Mouse (Mus musculus) liver, adult 2 months (tissue): Measurements from ENCODE around the gene Ndufb7. TPM values are rescaled to one million over a fixed set of nuclear protein-coding genes. Genes with fewer than 3 reads are reported as not detected.

Experiments used
- DNase-seq: peaks from one replicate; pipeline ENCODE4 v3.0.0-alpha.2; 2011; ENCODE audit warnings: low read depth, low spot score; ENCODE audit errors: extremely low read depth
- H3K27ac ChIP-seq: fragments of 200-500 bp; replicated peaks from 2 replicates; pipeline ENCODE4 v1.5.1; 2012; ENCODE audit warnings: low read depth, mild to moderate bottlenecking, control low read depth, inconsistent platforms, low read length; ENCODE audit not compliant: insufficient read depth
- H3K27me3 ChIP-seq: fragments of 200-500 bp; 2 replicates; pipeline ENCODE4 v1.6.1; 2012; ENCODE audit warnings: mild to moderate bottlenecking, moderate library complexity, low read length, inconsistent platforms; ENCODE audit not compliant: control insufficient read depth, insufficient read depth
- H3K36me3 ChIP-seq: fragments of 200-500 bp; 2 replicates; pipeline ENCODE4 v1.6.1; 2012; ENCODE audit warnings: low read length, inconsistent platforms; ENCODE audit not compliant: control insufficient read depth, insufficient read depth
- H3K4me1 ChIP-seq: fragments of 200-500 bp; 2 replicates; pipeline ENCODE4 v1.6.1; 2011; ENCODE audit warnings: low read length; ENCODE audit not compliant: control insufficient read depth, insufficient read depth
- H3K4me3 ChIP-seq: fragments of 200-500 bp; 2 replicates; pipeline ENCODE4 v1.5.1; 2011; ENCODE audit warnings: low read depth, mild to moderate bottlenecking, control low read depth, low read length, moderate library complexity; ENCODE audit not compliant: insufficient read depth
- H3K79me2 ChIP-seq: fragments of 200-500 bp; 2 replicates; pipeline ENCODE4 v1.6.1; 2012; ENCODE audit warnings: inconsistent platforms, mild to moderate bottlenecking, low read length, moderate library complexity; ENCODE audit not compliant: control insufficient read depth, insufficient read depth
- H3K9ac ChIP-seq: fragments of 200-500 bp; 2 replicates; pipeline ENCODE4 v1.6.1; 2012; ENCODE audit warnings: low read depth, mild to moderate bottlenecking, control low read depth, inconsistent platforms, low read length
- CTCF ChIP-seq: fragments of 200-500 bp; IDR thresholded peaks from 2 replicates; pipeline ENCODE4 v1.5.1; 2011; ENCODE audit warnings: low read depth, low read length, control low read depth
- POLR2A ChIP-seq: fragments of 200-500 bp; IDR thresholded peaks from 2 replicates; pipeline ENCODE4 v1.6.1; 2011; ENCODE audit warnings: low read length, control low read depth; ENCODE audit not compliant: insufficient read depth; ENCODE audit errors: extremely low read depth
- WGBS: fragments of 180-500 bp; shearing (Covaris S2); methylation state at CpG from one replicate; pipeline ENCODE4 v1.1.7; 2018; 5-methylcytosine and 5-hydroxymethylcytosine counted together
- polyA plus RNA-seq: library from polyadenylated mRNA; depleted of rRNA; stranded (reverse); fragments of >200 nt; gene quantifications from 2 replicates; pipeline ENCODE4 v1.2.3, GENCODE M21; 2012
- total RNA-seq: library from RNA; depleted of rRNA; stranded (reverse); fragments of >200 nt; gene quantifications from 2 replicates; pipeline ENCODE4 v1.2.3, GENCODE M21; 2014

Ndufb7 gene
- total and polyA plus RNA-seq, 2 experiments, result 193 to 297 TPM

DNA sequence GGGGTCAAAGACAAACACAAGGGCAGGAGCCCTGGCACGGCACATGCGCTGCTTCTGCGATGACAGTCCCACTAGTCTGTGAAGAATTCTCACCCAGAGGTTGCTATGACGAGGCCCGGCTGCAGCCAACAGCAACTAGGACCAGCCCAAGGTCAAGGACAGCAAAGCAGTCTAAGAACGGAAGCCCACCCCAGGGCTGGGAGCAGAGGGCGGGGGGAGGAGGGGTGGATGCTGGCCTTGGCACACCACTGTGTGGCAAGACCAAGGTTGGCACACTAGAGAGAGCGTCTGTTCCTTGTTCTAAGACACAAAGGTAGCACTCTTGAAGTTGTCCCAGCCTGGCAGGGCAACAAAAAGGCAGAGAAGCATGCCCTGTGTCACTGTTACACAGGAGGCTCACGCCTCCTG is 10.9 kb downstream of the Ndufb7 start:
- 20% methylated on average over 9 of the region's 9 CpGs for WGBS
- TF ChIP-seq CTCF (no peak), POLR2A (no peak)
- H3K9ac ChIP-seq, result no peak overlapping the region
- no peaks in the 10 kb centered on the region for H3K36me3 ChIP-seq
- H3K27me3 ChIP-seq, result no peaks in the 10 kb centered on the region
- no peak for DNase-seq
- peaks cover 36% of the 10 kb centered on the region for H3K4me1 ChIP-seq
- H3K79me2 ChIP-seq, result peaks cover 54% of the 10 kb centered on the region
- no peak overlapping the region for H3K4me3 ChIP-seq
- H3K27ac ChIP-seq, result no peak overlapping the region

DNA sequence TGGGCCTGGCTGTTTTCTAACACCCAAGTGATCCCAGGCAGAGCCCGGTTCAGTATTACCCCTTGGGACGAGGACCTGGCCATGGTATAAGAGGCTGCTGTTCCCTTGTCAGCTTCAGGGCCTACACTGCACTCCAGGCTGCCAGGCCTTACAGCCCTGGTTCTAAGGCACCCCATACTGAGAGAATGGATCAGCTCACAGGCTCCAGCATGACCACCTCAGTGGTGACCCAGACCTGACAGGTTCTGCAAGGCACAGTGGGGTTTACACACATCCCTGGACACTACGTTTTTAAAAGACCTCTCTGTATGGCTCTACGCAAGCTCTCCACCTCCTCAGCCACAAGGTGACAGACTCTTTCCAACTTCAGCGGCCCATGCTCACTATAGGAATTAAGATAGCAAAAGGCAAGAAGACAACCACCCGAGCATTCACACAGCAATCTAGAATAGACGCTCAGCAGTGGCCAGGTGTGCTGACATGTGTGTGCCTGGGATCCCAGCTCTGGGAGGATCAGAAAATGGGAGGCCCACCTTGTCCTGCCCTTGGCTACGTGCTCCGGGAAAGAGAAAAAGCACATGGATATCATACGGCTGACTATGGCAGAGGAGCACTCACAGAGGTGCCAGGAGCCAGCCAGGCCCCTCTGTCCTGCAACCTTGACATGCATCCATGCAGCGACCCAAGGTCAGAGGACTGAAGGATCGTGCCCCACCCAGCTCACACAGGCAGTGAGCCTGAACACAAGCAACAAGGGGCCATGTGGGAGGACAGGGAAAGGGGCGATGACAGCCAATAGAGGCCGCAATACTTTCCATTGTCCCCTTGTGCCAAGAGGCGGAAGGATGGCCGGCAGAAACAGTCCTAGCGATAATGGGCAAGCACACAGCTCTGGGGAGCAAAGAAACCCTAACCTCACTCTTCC is 11.9 kb downstream of the Ndufb7 start:
- no peak for DNase-seq
- 79% methylated on average over 17 of the region's 17 CpGs for WGBS
- H3K79me2 ChIP-seq, result peaks cover 58% of the 10 kb centered on the region
- no peak overlapping the region for H3K27ac ChIP-seq
- no peak overlapping the region; the same call in 1 of the 2 replicates for H3K9ac ChIP-seq
- no peaks in the 10 kb centered on the region for H3K36me3 ChIP-seq
- no peaks in the 10 kb centered on the region for H3K27me3 ChIP-seq
- H3K4me1 ChIP-seq, result peaks cover 42% of the 10 kb centered on the region
- no peak for TF ChIP-seq CTCF
- no peak for TF ChIP-seq POLR2A
- H3K4me3 ChIP-seq, result no peak overlapping the region

DNA sequence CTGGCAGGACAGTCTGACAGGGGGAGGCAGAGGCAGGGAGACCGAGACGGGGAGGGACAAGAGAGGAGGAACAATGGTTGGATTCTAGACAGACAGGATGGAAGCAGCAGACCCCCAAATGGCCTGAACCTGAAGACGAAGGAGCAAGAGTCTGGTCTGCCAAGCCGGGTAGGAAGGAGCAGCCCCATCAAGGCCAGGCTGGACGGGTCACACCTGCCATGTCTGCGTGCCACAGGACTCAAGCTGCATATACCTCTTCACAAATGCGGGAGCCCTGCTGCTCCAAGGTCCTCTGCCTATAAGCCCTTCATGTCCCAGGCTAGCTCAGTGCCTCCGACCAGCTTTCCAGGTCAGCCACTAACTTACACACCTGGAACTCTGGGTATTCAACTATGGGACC is 13.2 kb downstream of the Ndufb7 start:
- no peaks in the 10 kb centered on the region for H3K27me3 ChIP-seq
- H3K4me1 ChIP-seq, result peaks cover 43% of the 10 kb centered on the region
- H3K4me3 ChIP-seq, result no peak overlapping the region
- H3K9ac ChIP-seq, result no peak overlapping the region
- TF ChIP-seq CTCF (no peak), POLR2A (no peak)
- 93% methylated on average over 8 of the region's 8 CpGs for WGBS
- no peak overlapping the region for H3K27ac ChIP-seq
- no peak for DNase-seq
- H3K79me2 ChIP-seq, result peaks cover 61% of the 10 kb centered on the region
- no peaks in the 10 kb centered on the region for H3K36me3 ChIP-seq

DNA sequence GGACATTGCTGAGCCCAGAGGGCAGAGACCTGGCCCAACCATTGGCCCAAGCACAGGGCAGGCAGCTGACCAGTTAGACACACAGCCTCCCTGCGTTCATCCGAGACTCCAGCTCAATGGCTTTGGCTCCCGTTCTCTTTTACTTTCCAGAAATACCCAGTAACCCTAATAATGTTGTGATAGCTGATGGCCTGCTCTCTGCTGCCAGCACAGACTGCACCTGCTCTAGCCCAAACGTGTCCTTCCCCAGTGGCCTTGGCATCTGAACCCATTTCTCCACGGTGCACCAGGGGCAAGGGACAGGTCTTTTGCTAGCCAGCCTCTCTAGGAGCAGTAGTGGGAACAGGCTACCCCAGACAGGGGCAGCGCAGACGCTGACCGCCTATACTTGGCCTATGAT is 14.4 kb downstream of the Ndufb7 start:
- Histone ChIP-seq H3K36me3 (no peaks in the 10 kb centered on the region), H3K79me2 (peaks cover 51% of the 10 kb centered on the region), H3K9ac (peak overlapping the region; percentile 13; the same call in 1 of the 2 replicates), H3K4me1 (peaks cover 49% of the 10 kb centered on the region), H3K27me3 (no peaks in the 10 kb centered on the region), H3K4me3 (no peak overlapping the region), H3K27ac (peak overlapping the region; percentile 65)
- 21% methylated on average over 8 of the region's 8 CpGs for WGBS
- peak; percentile 92 for DNase-seq
- no peak for TF ChIP-seq POLR2A
- no peak for TF ChIP-seq CTCF

DNA sequence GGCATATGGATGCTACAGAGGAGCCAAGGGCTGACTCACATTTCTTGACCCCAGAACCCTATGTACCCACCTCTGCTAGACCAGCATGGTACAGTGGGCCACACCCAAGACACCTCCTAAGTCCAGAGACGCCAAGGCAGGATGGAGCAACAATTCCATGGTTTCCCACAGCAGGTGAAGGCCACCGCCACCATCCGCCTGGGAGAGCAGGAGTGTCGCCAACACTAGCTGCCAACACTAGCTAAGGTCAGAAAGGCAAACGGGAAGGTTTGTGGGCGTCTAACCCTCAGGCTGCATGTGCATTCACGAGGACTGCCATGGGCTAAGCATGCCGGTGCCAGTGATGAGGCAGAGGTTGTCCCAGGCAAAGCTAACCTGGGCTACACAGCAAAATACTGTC is 15.8 kb downstream of the Ndufb7 start:
- DNase-seq, result peak; percentile 86
- 24% methylated on average over 8 of the region's 8 CpGs for WGBS
- TF ChIP-seq POLR2A (no peak), CTCF (no peak; the same call in 1 of the 2 replicates)
- H3K36me3 ChIP-seq, result no peaks in the 10 kb centered on the region
- H3K4me1 ChIP-seq, result peaks cover 58% of the 10 kb centered on the region
- peaks cover 49% of the 10 kb centered on the region for H3K79me2 ChIP-seq
- H3K4me3 ChIP-seq, result no peak overlapping the region
- H3K27ac ChIP-seq, result no peak overlapping the region
- no peaks in the 10 kb centered on the region for H3K27me3 ChIP-seq
- no peak overlapping the region for H3K9ac ChIP-seq

DNA sequence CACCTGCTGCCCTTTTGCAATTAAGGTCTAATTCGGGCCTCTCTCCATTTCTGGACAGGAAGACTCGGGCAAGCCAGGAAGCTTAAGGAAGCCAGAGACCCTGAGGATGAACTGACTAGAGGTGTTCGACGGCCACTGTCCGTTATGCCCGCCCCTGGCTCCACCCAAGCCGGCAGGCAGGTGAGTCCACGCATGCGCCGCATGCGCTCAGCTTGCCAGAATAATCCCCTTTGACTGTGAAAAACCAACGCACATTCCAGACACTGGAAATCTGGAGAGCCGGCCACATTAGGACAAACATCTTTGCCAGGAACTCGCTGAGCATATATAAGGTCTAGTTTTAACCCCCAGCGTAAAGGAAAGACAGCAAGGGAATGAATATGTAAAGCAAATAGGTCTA is 16.8 kb downstream of the Ndufb7 start:
- no peaks in the 10 kb centered on the region for H3K36me3 ChIP-seq
- DNase-seq, result no peak
- no peak overlapping the region for H3K4me3 ChIP-seq
- H3K4me1 ChIP-seq, result peaks cover 58% of the 10 kb centered on the region
- 87% methylated on average over 15 of the region's 15 CpGs for WGBS
- H3K27me3 ChIP-seq, result no peaks in the 10 kb centered on the region
- TF ChIP-seq POLR2A (no peak), CTCF (no peak)
- H3K27ac ChIP-seq, result no peak overlapping the region
- H3K9ac ChIP-seq, result no peak overlapping the region
- H3K79me2 ChIP-seq, result peaks cover 45% of the 10 kb centered on the region
